Mouse (Mus musculus): Measurements from ENCODE around the gene Gcnt1. TPM values are rescaled to one million over a fixed set of nuclear protein-coding genes. Genes with fewer than 3 reads are reported as not detected.

The Gcnt1 gene
- polyA plus RNA-seq, 1 experiment from 2014 or later = 8.1 TPM

GRCm38 (mm10) chr19:17382807-17383397 is 10.3 kb upstream of the Gcnt1 start:
- Histone ChIP-seq H3K4me2 (ENCODE audit: low read depth, low read length) (no peak overlapping the region), H3K9me3 (replicated peaks; ENCODE audit: control insufficient read depth, low read length) (no peaks in the 10 kb centered on the region), H3K4me1 (ENCODE audit: control insufficient read depth, insufficient read depth, low read length) (no peaks in the 10 kb centered on the region), H3K36me3 (ENCODE audit: control insufficient read depth, insufficient read depth, low read length) (no peaks in the 10 kb centered on the region), H3K4me3 (replicated peaks; ENCODE audit: low read length) (no peak overlapping the region), H3K27me3 (ENCODE audit: control insufficient read depth, insufficient read depth, low read length) (no peaks in the 10 kb centered on the region), H3K27ac (ENCODE audit: low read length) (no peak overlapping the region), H3K9ac (ENCODE audit: low read length) (no peak overlapping the region)
- no peak for ATAC-seq (ENCODE audit: insufficient read depth, low FRiP score)
- 75% methylated on average over 6 of the region's 6 CpGs for WGBS

GRCm38 (mm10) chr19:17380549-17380948 is 7.9 kb upstream of the Gcnt1 start:
- no peak for ATAC-seq (ENCODE audit: insufficient read depth, low FRiP score)
- no peak overlapping the region for H3K27ac ChIP-seq (ENCODE audit: low read length)
- no peak overlapping the region for H3K4me2 ChIP-seq (ENCODE audit: low read depth, low read length)
- no peaks in the 10 kb centered on the region for H3K36me3 ChIP-seq (ENCODE audit: control insufficient read depth, insufficient read depth, low read length)
- no peaks in the 10 kb centered on the region for H3K9me3 ChIP-seq (replicated peaks; ENCODE audit: control insufficient read depth, low read length)
- H3K27me3 ChIP-seq (ENCODE audit: control insufficient read depth, insufficient read depth, low read length) = no peaks in the 10 kb centered on the region
- H3K4me1 ChIP-seq (ENCODE audit: control insufficient read depth, insufficient read depth, low read length) = no peaks in the 10 kb centered on the region
- H3K9ac ChIP-seq (ENCODE audit: low read length) = no peak overlapping the region
- no peak overlapping the region for H3K4me3 ChIP-seq (replicated peaks; ENCODE audit: low read length)
- WGBS = 43% methylated on average over 7 of the region's 7 CpGs

GRCm38 (mm10) chr19:17378845-17379244 is 6.2 kb upstream of the Gcnt1 start:
- Histone ChIP-seq H3K9me3 (replicated peaks; ENCODE audit: control insufficient read depth, low read length) (no peaks in the 10 kb centered on the region), H3K4me3 (replicated peaks; ENCODE audit: low read length) (no peak overlapping the region)
- ATAC-seq (ENCODE audit: insufficient read depth, low FRiP score) = no peak

GRCm38 (mm10) chr19:17369581-17369980 is 3.1 kb downstream of the Gcnt1 start:
- H3K36me3 ChIP-seq (ENCODE audit: control insufficient read depth, insufficient read depth, low read length) = no peaks in the 10 kb centered on the region
- WGBS = 52% methylated on average over 7 of the region's 7 CpGs
- H3K9me3 ChIP-seq (replicated peaks; ENCODE audit: control insufficient read depth, low read length) = no peaks in the 10 kb centered on the region
- no peak overlapping the region for H3K4me2 ChIP-seq (ENCODE audit: low read depth, low read length)
- no peak overlapping the region for H3K27ac ChIP-seq (ENCODE audit: low read length)
- H3K9ac ChIP-seq (ENCODE audit: low read length) = no peak overlapping the region
- ATAC-seq (ENCODE audit: insufficient read depth, low FRiP score) = no peak
- no peaks in the 10 kb centered on the region for H3K27me3 ChIP-seq (ENCODE audit: control insufficient read depth, insufficient read depth, low read length)
- no peaks in the 10 kb centered on the region for H3K4me1 ChIP-seq (ENCODE audit: control insufficient read depth, insufficient read depth, low read length)
- no peak overlapping the region for H3K4me3 ChIP-seq (replicated peaks; ENCODE audit: low read length)

More at GRCm38 (mm10) chr19:17378845-17379244, 6.2 kb upstream of the Gcnt1 start:
- H3K4me1 ChIP-seq (ENCODE audit: control insufficient read depth, insufficient read depth, low read length) = no peaks in the 10 kb centered on the region
- H3K36me3 ChIP-seq (ENCODE audit: control insufficient read depth, insufficient read depth, low read length) = no peaks in the 10 kb centered on the region
- H3K27me3 ChIP-seq (ENCODE audit: control insufficient read depth, insufficient read depth, low read length) = no peaks in the 10 kb centered on the region
- H3K9ac ChIP-seq (ENCODE audit: low read length) = no peak overlapping the region
- no peak overlapping the region for H3K4me2 ChIP-seq (ENCODE audit: low read depth, low read length)
- no peak overlapping the region for H3K27ac ChIP-seq (ENCODE audit: low read length)

GRCm38 (mm10) chr19:17368557-17368956 is 4.1 kb downstream of the Gcnt1 start:
- no peak overlapping the region for H3K4me2 ChIP-seq (ENCODE audit: low read depth, low read length)
- no peak for ATAC-seq (ENCODE audit: insufficient read depth, low FRiP score)
- 76% methylated on average over 9 of the region's 9 CpGs for WGBS
- no peaks in the 10 kb centered on the region for H3K9me3 ChIP-seq (replicated peaks; ENCODE audit: control insufficient read depth, low read length)
- no peak overlapping the region for H3K9ac ChIP-seq (ENCODE audit: low read length)
- no peaks in the 10 kb centered on the region for H3K27me3 ChIP-seq (ENCODE audit: control insufficient read depth, insufficient read depth, low read length)
- no peaks in the 10 kb centered on the region for H3K4me1 ChIP-seq (ENCODE audit: control insufficient read depth, insufficient read depth, low read length)
- H3K27ac ChIP-seq (ENCODE audit: low read length) = no peak overlapping the region
- no peak overlapping the region for H3K4me3 ChIP-seq (replicated peaks; ENCODE audit: low read length)
- H3K36me3 ChIP-seq (ENCODE audit: control insufficient read depth, insufficient read depth, low read length) = no peaks in the 10 kb centered on the region

- Histone ChIP-seq H3K27ac (ENCODE audit: low read length) (no peak overlapping the region), H3K4me1 (ENCODE audit: control insufficient read depth, insufficient read depth, low read length) (no peaks in the 10 kb centered on the region), H3K9me3 (replicated peaks; ENCODE audit: control insufficient read depth, low read length) (no peaks in the 10 kb centered on the region), H3K4me2 (ENCODE audit: low read depth, low read length) (no peak overlapping the region), H3K36me3 (ENCODE audit: control insufficient read depth, insufficient read depth, low read length) (no peaks in the 10 kb centered on the region), H3K9ac (ENCODE audit: low read length) (no peak overlapping the region), H3K4me3 (replicated peaks; ENCODE audit: low read length) (no peak overlapping the region), H3K27me3 (ENCODE audit: control insufficient read depth, insufficient read depth, low read length) (no peaks in the 10 kb centered on the region)
- no peak for ATAC-seq (ENCODE audit: insufficient read depth, low FRiP score)
- WGBS = 89% methylated on average over 8 of the region's 8 CpGs
Measured at GRCm38 (mm10) chr19:17366364-17367090, 6.1 kb downstream of the Gcnt1 start.

- Histone ChIP-seq H3K9me3 (replicated peaks; ENCODE audit: control insufficient read depth, low read length) (no peaks in the 10 kb centered on the region), H3K27me3 (ENCODE audit: control insufficient read depth, insufficient read depth, low read length) (no peaks in the 10 kb centered on the region), H3K9ac (ENCODE audit: low read length) (no peak overlapping the region), H3K4me1 (ENCODE audit: control insufficient read depth, insufficient read depth, low read length) (no peaks in the 10 kb centered on the region), H3K4me3 (replicated peaks; ENCODE audit: low read length) (no peak overlapping the region), H3K36me3 (ENCODE audit: control insufficient read depth, insufficient read depth, low read length) (no peaks in the 10 kb centered on the region), H3K27ac (ENCODE audit: low read length) (no peak overlapping the region), H3K4me2 (ENCODE audit: low read depth, low read length) (no peak overlapping the region)
- ATAC-seq (ENCODE audit: insufficient read depth, low FRiP score) = no peak
- 39% methylated on average over 3 of the region's 3 CpGs for WGBS
Measured at GRCm38 (mm10) chr19:17364741-17365140, 7.9 kb downstream of the Gcnt1 start.

GRCm38 (mm10) chr19:17361181-17361580 is 11.5 kb downstream of the Gcnt1 start:
- WGBS = 72% methylated on average over 2 of the region's 2 CpGs
- Histone ChIP-seq H3K27me3 (ENCODE audit: control insufficient read depth, insufficient read depth, low read length) (no peaks in the 10 kb centered on the region), H3K4me2 (ENCODE audit: low read depth, low read length) (no peak overlapping the region), H3K4me3 (replicated peaks; ENCODE audit: low read length) (no peak overlapping the region), H3K4me1 (ENCODE audit: control insufficient read depth, insufficient read depth, low read length) (peaks cover 3% of the 10 kb centered on the region), H3K36me3 (ENCODE audit: control insufficient read depth, insufficient read depth, low read length) (no peaks in the 10 kb centered on the region), H3K9me3 (replicated peaks; ENCODE audit: control insufficient read depth, low read length) (no peaks in the 10 kb centered on the region), H3K9ac (ENCODE audit: low read length) (no peak overlapping the region), H3K27ac (ENCODE audit: low read length) (no peak overlapping the region)
- ATAC-seq (ENCODE audit: insufficient read depth, low FRiP score) = no peak

- H3K4me1 ChIP-seq (ENCODE audit: control insufficient read depth, insufficient read depth, low read length) = peaks cover 8% of the 10 kb centered on the region
- no peaks in the 10 kb centered on the region for H3K36me3 ChIP-seq (ENCODE audit: control insufficient read depth, insufficient read depth, low read length)
- H3K27me3 ChIP-seq (ENCODE audit: control insufficient read depth, insufficient read depth, low read length) = peaks cover 4% of the 10 kb centered on the region; the same call in 1 of the 2 replicates
- H3K4me3 ChIP-seq (replicated peaks; ENCODE audit: low read length) = no peak overlapping the region
- H3K4me2 ChIP-seq (ENCODE audit: low read depth, low read length) = no peak overlapping the region
- ATAC-seq (ENCODE audit: insufficient read depth, low FRiP score) = no peak
- H3K9ac ChIP-seq (ENCODE audit: low read length) = no peak overlapping the region
- H3K9me3 ChIP-seq (replicated peaks; ENCODE audit: control insufficient read depth, low read length) = no peaks in the 10 kb centered on the region
- WGBS = 72% methylated on average over 14 of the region's 14 CpGs
- no peak overlapping the region for H3K27ac ChIP-seq (ENCODE audit: low read length)
Measured at GRCm38 (mm10) chr19:17359315-17359890, 13.2 kb downstream of the Gcnt1 start.

Data from stomach, embryonic 16.5 days (tissue).